ENCODE assay signal across 8 mouse cellular contexts in genomic region chr7:25315306-25316041, GRCm38 (mm10). TPM values are rescaled to one million over a fixed set of nuclear protein-coding genes. Genes with fewer than 3 reads are reported as not detected.
DNase-seq lines count a peak whose midpoint lies in the region; ATAC-seq lines count a peak whose summit lies in the region.

No protein-coding gene starts in this region.

- H3K4me1 ChIP-seq in megakaryocyte, embryonic 14.5 days, result peaks cover 30% of the 10 kb centered on the region
- peaks cover 14% of the 10 kb centered on the region for H3K4me1 ChIP-seq in forebrain, embryonic 14.5 days (ENCODE audit: control insufficient read depth, insufficient read depth, low read length)

- no peaks in the 10 kb centered on the region for H3K36me3 ChIP-seq in megakaryocyte, embryonic 14.5 days (replicated peaks; ENCODE audit: low read length)
- no peaks in the 10 kb centered on the region for H3K36me3 ChIP-seq in forebrain, embryonic 14.5 days (ENCODE audit: control insufficient read depth, insufficient read depth, low read length)

- WGBS in forebrain, embryonic 14.5 days, result under 1% methylated on average over 62 of the region's 69 CpGs

- no peak for ATAC-seq in megakaryocyte, adult 5-6 weeks (ENCODE audit: poor library complexity, severe bottlenecking)
- no peak for ATAC-seq in forebrain, embryonic 14.5 days
- no peak for ATAC-seq in erythroblast, adult 5-6 weeks (replicated peaks; ENCODE audit: low FRiP score, poor library complexity, severe bottlenecking)

- peak overlapping the region; percentile 58 for H3K9ac ChIP-seq in forebrain, embryonic 14.5 days (ENCODE audit: low read length)

- peak overlapping the region; percentile 96 for H3K4me3 ChIP-seq in megakaryocyte, embryonic 14.5 days (replicated peaks)
- H3K4me3 ChIP-seq in forebrain, embryonic 14.5 days (ENCODE audit: low read depth, low read length), result peak overlapping the region; percentile 40

- H3K4me2 ChIP-seq in forebrain, embryonic 14.5 days (ENCODE audit: low read length), result peak overlapping the region; percentile 72

- peak; percentile 63 to 77 for DNase-seq in adrenal gland, postnatal 36 days
- no peak for DNase-seq in forebrain, embryonic 14.5 days (ENCODE audit: low spot score)
- peak; percentile 29 for DNase-seq in kidney, postnatal 14 days
- peak; percentile 30 for DNase-seq in naive thymus-derived CD4-positive, alpha-beta T cell, adult 2 months (ENCODE audit: low read depth)
- DNase-seq in gastrocnemius, adult 8-10 months (ENCODE audit: low spot score in 2 of 2), result no peak

- H3K27ac ChIP-seq in forebrain, embryonic 14.5 days (ENCODE audit: low read depth, low read length), result no peak overlapping the region

- no peaks in the 10 kb centered on the region; the same call in 1 of the 2 replicates for H3K9me3 ChIP-seq in megakaryocyte, embryonic 14.5 days
- no peaks in the 10 kb centered on the region for H3K9me3 ChIP-seq in forebrain, embryonic 14.5 days (replicated peaks; ENCODE audit: control insufficient read depth, low read length)

- H3K27me3 ChIP-seq in megakaryocyte, embryonic 14.5 days (replicated peaks), result peaks cover 52% of the 10 kb centered on the region
- peaks cover 43% of the 10 kb centered on the region for H3K27me3 ChIP-seq in forebrain, embryonic 14.5 days (replicated peaks; ENCODE audit: control insufficient read depth, insufficient read depth, low read length)

RNA-seq across cellular contexts. Expression of gene Megf8, which starts 1.5 kb away (rescaled TPM):
- 9.7 and 10.3 TPM in 2 replicates for polyA plus RNA-seq in megakaryocyte, embryonic 14.5 days (2012; ENCODE audit: insufficient read depth, low replicate concordance)
- total RNA-seq in megakaryocyte, adult 5-6 weeks (2015), result 1.0 and 1.1 TPM in 2 replicates
- 1.3 and 2.1 TPM in 2 replicates for total RNA-seq in megakaryocyte, adult 5-6 weeks (2017)
- 10 to 100 TPM; 43.7 to 51.3 TPM for total RNA-seq in adrenal gland, postnatal 36 days (2021)
- polyA plus RNA-seq in forebrain, embryonic 14.5 days (2014; fragmentation: Nextera tagmentation; extraction: Ambion mirVana), result 13.3 and 17.5 TPM in 2 replicates
- 0.19 and 0.42 TPM in 2 replicates for total RNA-seq in erythroblast, adult 5-6 weeks (2015; ENCODE audit: low replicate concordance)
- 0.14 TPM in 1 of 2 replicates, not detected in the other for total RNA-seq in erythroblast, adult 5-6 weeks (2017; ENCODE audit: low replicate concordance)
- total RNA-seq in gastrocnemius, adult 8-10 months (2022), result 10 to 100 TPM; 22.6 to 26.8 (median 25.0) TPM

RNA-seq across cellular contexts. Expression of gene Tmem145, which starts 9.6 kb away (rescaled TPM):
- 0.16 TPM in 1 of 2 replicates, not detected in the other for polyA plus RNA-seq in megakaryocyte, embryonic 14.5 days (2012; ENCODE audit: insufficient read depth, low replicate concordance)
- not detected in 2 replicates for total RNA-seq in megakaryocyte, adult 5-6 weeks (2015)
- not detected in 2 replicates for total RNA-seq in megakaryocyte, adult 5-6 weeks (2017)
- 1 to 10 TPM; 1.5 to 1.6 TPM for total RNA-seq in adrenal gland, postnatal 36 days (2021)
- polyA plus RNA-seq in forebrain, embryonic 14.5 days (2014; fragmentation: Nextera tagmentation; extraction: Ambion mirVana), result 14.5 and 25.5 TPM in 2 replicates
- not detected in 2 replicates for total RNA-seq in erythroblast, adult 5-6 weeks (2015; ENCODE audit: low replicate concordance)
- not detected in 2 replicates for total RNA-seq in erythroblast, adult 5-6 weeks (2017; ENCODE audit: low replicate concordance)
- not detected for total RNA-seq in gastrocnemius, adult 8-10 months (2022)

RNA-seq across cellular contexts. Expression of gene Prr19, which starts 14.3 kb away (rescaled TPM):
- 0.17 TPM in 1 of 2 replicates, not detected in the other for polyA plus RNA-seq in megakaryocyte, embryonic 14.5 days (2012; ENCODE audit: insufficient read depth, low replicate concordance)
- not detected in 2 replicates for total RNA-seq in megakaryocyte, adult 5-6 weeks (2015)
- total RNA-seq in megakaryocyte, adult 5-6 weeks (2017), result not detected in 2 replicates
- not detected for total RNA-seq in adrenal gland, postnatal 36 days (2021)
- polyA plus RNA-seq in forebrain, embryonic 14.5 days (2014; fragmentation: Nextera tagmentation; extraction: Ambion mirVana), result 1.8 and 2.2 TPM in 2 replicates
- total RNA-seq in erythroblast, adult 5-6 weeks (2015; ENCODE audit: low replicate concordance), result not detected in 2 replicates
- total RNA-seq in erythroblast, adult 5-6 weeks (2017; ENCODE audit: low replicate concordance), result not detected in 2 replicates
- total RNA-seq in gastrocnemius, adult 8-10 months (2022), result not detected

RNA-seq across cellular contexts. Expression of gene Pafah1b3, which starts 17.7 kb away (rescaled TPM):
- polyA plus RNA-seq in megakaryocyte, embryonic 14.5 days (2012; ENCODE audit: insufficient read depth, low replicate concordance), result 19.1 TPM in 1 of 2 replicates, not detected in the other
- total RNA-seq in megakaryocyte, adult 5-6 weeks (2015), result 7.7 and 15.9 TPM in 2 replicates
- 7.7 and 14.6 TPM in 2 replicates for total RNA-seq in megakaryocyte, adult 5-6 weeks (2017)
- total RNA-seq in adrenal gland, postnatal 36 days (2021), result 10 to 100 TPM; 32.7 to 34.0 TPM
- 574 and 635 TPM in 2 replicates for polyA plus RNA-seq in forebrain, embryonic 14.5 days (2014; fragmentation: Nextera tagmentation; extraction: Ambion mirVana)
- total RNA-seq in erythroblast, adult 5-6 weeks (2015; ENCODE audit: low replicate concordance), result 1.9 and 2.9 TPM in 2 replicates
- total RNA-seq in erythroblast, adult 5-6 weeks (2017; ENCODE audit: low replicate concordance), result 0.98 TPM in 1 of 2 replicates, not detected in the other
- 1 to 10 TPM in 3 of 4 experiments, under 1 TPM in 1; 0.56 to 1.5 (median 1.1) TPM for total RNA-seq in gastrocnemius, adult 8-10 months (2022)

RNA-seq across cellular contexts. Expression of gene Cic, which starts 48.0 kb away (rescaled TPM):
- polyA plus RNA-seq in megakaryocyte, embryonic 14.5 days (2012; ENCODE audit: insufficient read depth, low replicate concordance), result 290 and 655 TPM in 2 replicates
- total RNA-seq in megakaryocyte, adult 5-6 weeks (2015), result 166 and 174 TPM in 2 replicates
- total RNA-seq in megakaryocyte, adult 5-6 weeks (2017), result 55.5 and 84.2 TPM in 2 replicates
- 100 to 1,000 TPM in 1 of 2 experiments, 10 to 100 TPM in 1; 94.8 to 116 TPM for total RNA-seq in adrenal gland, postnatal 36 days (2021)
- 37.4 and 38.7 TPM in 2 replicates for polyA plus RNA-seq in forebrain, embryonic 14.5 days (2014; fragmentation: Nextera tagmentation; extraction: Ambion mirVana)
- 60.2 and 77.4 TPM in 2 replicates for total RNA-seq in erythroblast, adult 5-6 weeks (2015; ENCODE audit: low replicate concordance)
- total RNA-seq in erythroblast, adult 5-6 weeks (2017; ENCODE audit: low replicate concordance), result 15.3 and 26.6 TPM in 2 replicates
- total RNA-seq in gastrocnemius, adult 8-10 months (2022), result 10 to 100 TPM; 26.4 to 38.7 (median 30.1) TPM

Comparison
In these comparisons a context has a peak if more than half of its experiments do, and no peak if none do; other contexts are left out.
1. DNase-seq: peak in adrenal gland, postnatal 36 days (2 of 2), kidney, postnatal 14 days (single experiment) and naive thymus-derived CD4-positive, alpha-beta T cell, adult 2 months (single experiment); none in forebrain, embryonic 14.5 days (single experiment) and gastrocnemius, adult 8-10 months (0 of 2).
2. RNA of gene Megf8, which starts 1.5 kb away (total RNA-seq): 43.7 to 51.3 TPM in adrenal gland, postnatal 36 days and 22.6 to 26.8 TPM in gastrocnemius, adult 8-10 months; 1.0 to 2.1 TPM in megakaryocyte, adult 5-6 weeks and 0.14 to 0.42 TPM in erythroblast, adult 5-6 weeks; every median in the first group is over 4 times any median in the second.